Mouse (Mus musculus) hematopoietic stem cell, adult 5-6 weeks (primary cell): ENCODE measurements around the gene Ranbp2. TPM values are rescaled to one million over a fixed set of nuclear protein-coding genes. Genes with fewer than 3 reads are reported as not detected.
"Not testable (repeated sequence)": the region's sequence is repeated elsewhere in the genome, so short reads cannot be mapped to it uniquely, and the experiment has no call there.

Source experiments
- ATAC-seq, 2 experiments: fragments of 125-278 bp in 1 of 2; replicated peaks in 1 of 2; 2 replicates each; pipeline ENCODE4 v1.8.0; 2016 to 2017; ENCODE audit warnings: inconsistent platforms in 2 of 2, mild to moderate bottlenecking in 2 of 2, moderate number of reproducible peaks in 2 of 2, low read depth in 1 of 2, moderate TSS enrichment in 1 of 2; ENCODE audit not compliant: low FRiP score in 2 of 2, poor library complexity in 2 of 2, severe bottlenecking in 2 of 2, insufficient read depth in 1 of 2, low TSS enrichment in 1 of 2
- total RNA-seq: library from RNA; stranded (forward); fragments of 172-1452, 232-1000 nt; gene quantifications from 2 replicates; pipeline ENCODE4 v1.2.3, GENCODE M21; 2017

Gene Ranbp2
- total RNA-seq, 1 experiment from 2014 or later, result 238 TPM

- no peak for ATAC-seq
Observed at GRCm38 (mm10) chr10:58478071-58478578, 31.4 kb downstream of the Ranbp2 start.

GRCm38 (mm10) chr10:58479954-58480490 lies 33.3 kb downstream of the Ranbp2 start:
- ATAC-seq, result no peak

- ATAC-seq, result no peak
Observed at GRCm38 (mm10) chr10:58491031-58491430, 44.3 kb downstream of the Ranbp2 start.

- no peak for ATAC-seq
Observed at GRCm38 (mm10) chr10:58495637-58496036, 48.9 kb downstream of the Ranbp2 start.

- no peak for ATAC-seq
Observed at GRCm38 (mm10) chr10:58496732-58497131, 50.0 kb downstream of the Ranbp2 start.

- peak; percentile 98 to 99 for ATAC-seq
Observed at GRCm38 (mm10) chr10:58497320-58498284, 50.9 kb downstream of the Ranbp2 start, which contains the start of gene Ccdc138. TSS of gene Ccdc138 (plus strand) at chr10:58497948.

- no peak for ATAC-seq
Observed at GRCm38 (mm10) chr10:58498516-58498915, 51.8 kb downstream of the Ranbp2 start.

- ATAC-seq, result no peak
Observed at GRCm38 (mm10) chr10:58529358-58529757, 82.6 kb downstream of the Ranbp2 start.

- no peak for ATAC-seq
Observed at GRCm38 (mm10) chr10:58530896-58531790, 84.4 kb downstream of the Ranbp2 start.

- ATAC-seq, result no peak
Observed at GRCm38 (mm10) chr10:58532177-58532576, 85.5 kb downstream of the Ranbp2 start.

GRCm38 (mm10) chr10:58536276-58536675 lies 89.6 kb downstream of the Ranbp2 start:
- not testable (repeated sequence) for ATAC-seq

- ATAC-seq, result no peak
Observed at GRCm38 (mm10) chr10:58540613-58541012, 93.9 kb downstream of the Ranbp2 start.

Other genes with a start within 250 kb of the Ranbp2 start
- gene AW822073, start 222.0 kb upstream of the Ranbp2 start, total RNA-seq, result not detected in 2 replicates
- not detected in 2 replicates for gene Duxf3, start 214.2 kb upstream of the Ranbp2 start, total RNA-seq
- gene Gm4981, start 210.2 kb upstream of the Ranbp2 start, total RNA-seq, result not detected in 2 replicates
- 41.5 and 75.5 TPM in 2 replicates for gene Gcc2, start 191.4 kb upstream of the Ranbp2 start, total RNA-seq
- gene Lims1, start 123.5 kb upstream of the Ranbp2 start, total RNA-seq, result 77.5 and 123 TPM in 2 replicates
- gene Ccdc138, start 51.0 kb downstream of the Ranbp2 start, total RNA-seq, result 9.4 and 12.8 TPM in 2 replicates
- 3.1 and 4.2 TPM in 2 replicates for gene Edar, start 228.7 kb downstream of the Ranbp2 start, total RNA-seq